Mouse (Mus musculus): ENCODE measurements around the gene AI467606.
A peak's percentile ranks its signal among the peaks of the same experiment; 100 is the strongest.

DNA sequence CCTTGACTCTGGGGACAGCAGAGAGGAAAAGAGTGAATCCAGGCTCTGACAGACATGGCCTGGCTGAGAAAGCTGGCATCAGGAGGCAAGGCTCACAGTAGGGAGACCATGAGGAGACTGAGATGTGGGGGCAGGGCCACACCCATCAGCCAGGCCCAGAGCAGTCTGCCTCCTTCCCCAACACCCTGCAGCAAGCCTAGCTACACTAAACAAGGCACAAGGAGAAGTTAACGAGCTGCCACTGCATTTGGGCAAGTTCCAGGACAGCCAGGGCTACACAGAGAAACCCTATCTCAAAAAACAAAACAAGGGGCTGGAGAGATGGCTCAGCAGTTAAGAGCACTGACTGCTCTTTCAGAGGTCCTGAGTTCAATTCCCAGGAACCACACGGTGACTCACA, 51.1 kb downstream of the AI467606 start:
- TF ChIP-seq CTCF (IDR thresholded peaks at IDR 0.05 in 2 of 3, conservative IDR thresholded peaks at IDR 0.05 in 1 of 3; ENCODE audit: control insufficient read depth in 1 of 3, insufficient read depth in 1 of 3, low read depth in 2 of 3, low read length in 3 of 3, poor library complexity in 1 of 3, severe bottlenecking in 1 of 3) = no peak
- no peak for TF ChIP-seq MAX (IDR thresholded peaks at IDR 0.05; ENCODE audit: low read length)
- no peak for TF ChIP-seq ZNF384 (IDR thresholded peaks at IDR 0.05; ENCODE audit: low read depth, low read length)
- TF ChIP-seq MYC (IDR thresholded peaks at IDR 0.05; ENCODE audit: low read depth, low read length) = no peak
- TF ChIP-seq USF1 (IDR thresholded peaks at IDR 0.05; ENCODE audit: low read depth, low read length) = no peak
- TF ChIP-seq TCF12 (IDR thresholded peaks at IDR 0.05; ENCODE audit: low read depth, low read length) = peak; percentile 58; the same call in 1 of the 2 replicates
- TF ChIP-seq UBTF (IDR thresholded peaks at IDR 0.05; ENCODE audit: borderline replicate concordance, insufficient read depth, low read depth, low read length) = no peak
- peak; percentile 67 for TF ChIP-seq ETS1 (IDR thresholded peaks at IDR 0.05; ENCODE audit: low read depth, low read length)
- peak in 1 of 2 experiments; percentile 23; a peak in 1 of 4 replicates for TF ChIP-seq POLR2A (IDR thresholded peaks at IDR 0.05; ENCODE audit: control insufficient read depth in 1 of 2, insufficient read depth in 1 of 2, low read depth in 1 of 2, low read length in 2 of 2, poor library complexity in 1 of 2)

All from MEL (cell line).